Mouse (Mus musculus) midbrain, embryonic 15.5 days (tissue): ENCODE measurements around the gene Serinc3. TPM values are rescaled to one million over a fixed set of nuclear protein-coding genes. Genes with fewer than 3 reads are reported as not detected.

ENCODE experiments used
- ATAC-seq: fragments of 200-750 bp; cut with Nextera tagmentation; replicated peaks from 2 replicates; pipeline ENCODE4 v1.8.0; 2017; ENCODE audit warnings: moderate TSS enrichment
- H3K27ac ChIP-seq: fragments of 300-500 bp; sonication (generic); 2 replicates; pipeline ENCODE4 v1.5.1; 2015; ENCODE audit warnings: mild to moderate bottlenecking, inconsistent platforms
- H3K27me3 ChIP-seq: fragments of 300-500 bp; sonication (generic); replicated peaks from 2 replicates; pipeline ENCODE4 v1.6.1; 2015; ENCODE audit warnings: inconsistent platforms
- H3K36me3 ChIP-seq: fragments of 300-500 bp; sonication (generic); replicated peaks from 2 replicates; pipeline ENCODE4 v1.6.1; 2015; ENCODE audit warnings: inconsistent platforms
- H3K4me1 ChIP-seq: fragments of 300-500 bp; sonication (generic); 2 replicates; pipeline ENCODE4 v1.6.1; 2015; ENCODE audit warnings: inconsistent platforms
- H3K4me2 ChIP-seq: fragments of 300-500 bp; sonication (generic); 2 replicates; pipeline ENCODE4 v1.6.1; 2015; ENCODE audit warnings: inconsistent platforms, mild to moderate bottlenecking, moderate library complexity
- H3K4me3 ChIP-seq: fragments of 300-500 bp; sonication (generic); 2 replicates; pipeline ENCODE4 v1.5.1; 2015; ENCODE audit warnings: mild to moderate bottlenecking, inconsistent platforms
- H3K9ac ChIP-seq: fragments of 300-500 bp; sonication (generic); 2 replicates; pipeline ENCODE4 v1.6.1; 2015; ENCODE audit warnings: mild to moderate bottlenecking, inconsistent platforms
- H3K9me3 ChIP-seq: fragments of 300-500 bp; sonication (generic); 2 replicates; pipeline ENCODE4 v1.6.1; 2016; ENCODE audit warnings: inconsistent platforms
- WGBS: fragments of 180-500 bp; shearing (Covaris S2); methylation state at CpG from one replicate; pipeline ENCODE4 v1.1.7; 2015; ENCODE audit warnings: mixed read lengths; 5-methylcytosine and 5-hydroxymethylcytosine counted together
- polyA plus RNA-seq: library from polyadenylated mRNA; unstranded; fragments of >200 nt; fragmentation: Nextera tagmentation; extraction: Ambion mirVana; gene quantifications from 2 replicates; pipeline ENCODE4 v1.2.1, GENCODE M21; 2015

Serinc3 gene
- polyA plus RNA-seq, 1 experiment from 2014 or later, result 33.0 TPM

DNA sequence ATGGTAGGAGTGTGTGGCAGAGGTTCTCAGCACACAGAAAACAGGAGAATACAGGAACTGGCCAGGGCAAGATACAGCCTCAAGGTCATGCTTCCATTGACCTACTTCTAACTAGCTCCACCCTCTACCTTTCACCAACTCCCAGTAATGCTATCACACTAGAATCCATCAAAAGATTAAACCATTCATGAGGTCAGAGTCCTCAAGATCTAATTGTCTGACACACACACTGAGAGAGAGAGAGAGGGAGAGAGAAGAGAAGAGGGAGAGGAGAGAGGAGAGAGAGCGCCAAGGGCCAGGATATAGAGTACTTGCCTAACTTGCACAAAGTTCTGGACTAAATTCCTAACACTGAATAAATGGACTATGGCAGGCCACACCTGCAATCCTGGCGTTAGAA lies 37.4 kb upstream of the Serinc3 start:
- Histone ChIP-seq H3K9ac (no peak overlapping the region), H3K27ac (no peak overlapping the region), H3K27me3 (no peaks in the 10 kb centered on the region), H3K9me3 (no peaks in the 10 kb centered on the region), H3K4me2 (no peak overlapping the region), H3K4me1 (peaks cover 14% of the 10 kb centered on the region), H3K36me3 (no peaks in the 10 kb centered on the region), H3K4me3 (no peak overlapping the region)
- 88% methylated on average over 2 of the region's 2 CpGs for WGBS
- ATAC-seq, result no peak

DNA sequence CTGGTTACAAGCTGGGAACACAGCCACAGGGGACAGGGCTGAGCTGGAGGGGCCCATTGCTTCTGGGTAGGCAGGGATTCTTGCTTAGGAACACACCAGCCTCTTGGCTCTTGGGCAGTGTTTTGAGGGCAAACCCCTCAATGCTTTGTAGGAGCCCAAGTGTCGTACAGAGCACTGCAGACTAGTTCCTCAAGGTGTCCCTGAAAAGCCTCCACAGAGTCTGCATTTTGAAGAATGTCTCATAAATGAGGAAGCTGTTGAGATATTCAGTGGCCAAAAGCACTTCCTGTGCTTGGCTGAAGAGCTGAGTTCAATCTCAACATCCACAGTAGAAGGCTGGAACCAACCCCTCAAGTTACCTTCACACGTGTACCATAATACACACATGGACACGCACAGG lies 31.8 kb upstream of the Serinc3 start:
- Histone ChIP-seq H3K27ac (no peak overlapping the region), H3K9ac (no peak overlapping the region), H3K36me3 (no peaks in the 10 kb centered on the region), H3K4me3 (no peak overlapping the region), H3K9me3 (no peaks in the 10 kb centered on the region), H3K4me2 (no peak overlapping the region), H3K27me3 (no peaks in the 10 kb centered on the region), H3K4me1 (peaks cover 12% of the 10 kb centered on the region)
- no peak for ATAC-seq
- WGBS, result 93% methylated on average over 3 of the region's 3 CpGs

- Histone ChIP-seq H3K4me3 (no peak overlapping the region), H3K4me1 (peaks cover 12% of the 10 kb centered on the region), H3K4me2 (no peak overlapping the region), H3K27me3 (no peaks in the 10 kb centered on the region), H3K36me3 (no peaks in the 10 kb centered on the region), H3K9ac (no peak overlapping the region), H3K27ac (no peak overlapping the region), H3K9me3 (no peaks in the 10 kb centered on the region)
- WGBS, result 95% methylated on average over 4 of the region's 4 CpGs
- ATAC-seq, result no peak
These were observed 31.4 kb upstream of the Serinc3 start for GRCm38 (mm10) chr2:163676321-163676720.

DNA sequence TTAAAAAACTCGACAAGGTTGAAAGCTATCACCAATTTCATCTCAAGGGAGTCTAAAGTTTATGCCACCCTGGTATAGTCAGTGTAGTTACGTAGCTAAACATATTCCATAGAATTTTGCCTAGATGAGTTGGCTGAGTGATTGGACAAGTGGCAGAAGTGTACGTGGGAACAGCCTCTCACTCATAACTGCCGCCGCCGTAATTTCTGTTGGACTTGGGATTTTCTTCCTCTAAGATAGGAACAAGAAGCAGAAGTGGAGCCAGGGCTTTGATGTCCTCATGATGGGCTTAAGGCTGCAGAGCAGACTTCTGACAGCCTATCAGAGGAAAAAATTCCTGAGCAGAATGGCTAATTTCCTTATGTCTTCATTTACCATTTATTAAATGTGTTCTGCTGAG lies 30.7 kb upstream of the Serinc3 start:
- ATAC-seq, result no peak
- Histone ChIP-seq H3K27ac (no peak overlapping the region), H3K4me3 (no peak overlapping the region), H3K9ac (no peak overlapping the region), H3K4me1 (peaks cover 12% of the 10 kb centered on the region), H3K4me2 (no peak overlapping the region), H3K36me3 (no peaks in the 10 kb centered on the region), H3K27me3 (no peaks in the 10 kb centered on the region), H3K9me3 (no peaks in the 10 kb centered on the region)
- WGBS, result 66% methylated on average over 6 of the region's 6 CpGs

DNA sequence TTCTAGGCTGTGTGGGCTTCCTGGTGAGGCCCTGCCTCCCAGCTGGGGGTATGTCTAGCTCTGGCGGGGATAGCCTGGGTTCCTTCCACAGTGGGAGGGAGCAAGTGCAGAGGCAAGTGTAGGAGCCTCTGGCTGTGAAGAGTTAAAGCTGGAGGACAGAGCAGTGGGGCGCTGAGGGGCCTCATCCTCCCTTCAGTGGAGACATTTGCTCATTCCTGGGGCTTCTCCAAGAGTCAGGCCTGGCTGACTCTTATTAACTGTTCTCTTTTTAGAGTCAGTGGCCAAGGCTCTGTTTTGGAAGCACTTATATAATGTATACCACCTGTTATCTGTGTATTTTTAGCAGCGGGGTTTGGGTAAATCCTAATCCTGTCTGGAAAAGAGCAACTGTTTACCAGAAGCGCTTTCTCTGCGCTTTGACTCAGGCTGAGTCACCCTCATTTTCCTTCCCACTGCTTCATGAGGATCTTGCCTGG lies 30.3 kb upstream of the Serinc3 start:
- Histone ChIP-seq H3K27me3 (no peaks in the 10 kb centered on the region), H3K9ac (no peak overlapping the region), H3K4me1 (peaks cover 12% of the 10 kb centered on the region), H3K9me3 (no peaks in the 10 kb centered on the region), H3K4me2 (no peak overlapping the region), H3K27ac (no peak overlapping the region), H3K36me3 (no peaks in the 10 kb centered on the region), H3K4me3 (no peak overlapping the region)
- no peak for ATAC-seq
- WGBS, result 40% methylated on average over 5 of the region's 5 CpGs

- no peaks in the 10 kb centered on the region for H3K9me3 ChIP-seq
- H3K4me1 ChIP-seq, result peaks cover 12% of the 10 kb centered on the region
- H3K27me3 ChIP-seq, result no peaks in the 10 kb centered on the region
- ATAC-seq, result no peak
- no peaks in the 10 kb centered on the region for H3K36me3 ChIP-seq
- no peak overlapping the region for H3K9ac ChIP-seq
- H3K27ac ChIP-seq, result no peak overlapping the region
- no peak overlapping the region for H3K4me2 ChIP-seq
- H3K4me3 ChIP-seq, result no peak overlapping the region
- WGBS, result 72% methylated on average over 5 of the region's 5 CpGs
These were observed 29.5 kb upstream of the Serinc3 start for GRCm38 (mm10) chr2:163674397-163674796.

DNA sequence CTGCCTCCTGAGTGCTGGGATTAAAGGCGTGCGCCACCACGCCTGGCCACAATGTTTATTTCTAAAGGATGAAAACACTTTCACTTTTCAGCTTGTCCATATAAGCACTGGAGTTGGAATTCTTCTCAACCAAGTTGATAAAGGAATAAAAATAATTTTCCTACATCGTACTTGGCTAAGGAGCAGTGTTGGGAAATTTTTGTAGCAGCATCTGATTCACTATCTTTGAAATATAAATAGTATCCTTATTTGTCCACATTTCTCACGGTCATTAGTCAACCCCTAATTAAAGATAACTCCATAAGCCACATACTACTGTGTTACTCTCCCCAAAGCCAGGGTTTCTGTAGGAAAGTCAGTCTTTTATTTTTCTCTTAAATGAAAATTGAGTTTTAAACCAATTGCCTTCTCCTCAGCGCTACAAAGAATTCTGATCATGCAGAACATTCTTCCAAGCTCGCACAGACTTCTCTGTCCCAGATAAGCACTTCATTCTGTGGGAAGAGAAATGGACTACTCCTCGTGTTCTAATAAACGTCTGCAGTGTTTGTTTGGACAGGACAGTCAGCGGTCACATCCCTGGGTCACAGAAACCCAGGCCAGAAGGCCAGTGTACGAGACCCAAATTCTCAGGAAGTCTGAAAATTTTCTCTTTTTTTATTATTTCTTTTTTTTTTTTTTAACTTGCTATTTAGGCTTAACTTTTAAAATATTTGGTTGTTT lies 26.1 kb upstream of the Serinc3 start:
- Histone ChIP-seq H3K4me1 (peaks cover 10% of the 10 kb centered on the region), H3K4me2 (no peak overlapping the region), H3K36me3 (no peaks in the 10 kb centered on the region), H3K27me3 (no peaks in the 10 kb centered on the region), H3K27ac (no peak overlapping the region), H3K4me3 (no peak overlapping the region), H3K9me3 (no peaks in the 10 kb centered on the region), H3K9ac (no peak overlapping the region)
- ATAC-seq, result no peak
- WGBS, result 92% methylated on average over 11 of the region's 11 CpGs

DNA sequence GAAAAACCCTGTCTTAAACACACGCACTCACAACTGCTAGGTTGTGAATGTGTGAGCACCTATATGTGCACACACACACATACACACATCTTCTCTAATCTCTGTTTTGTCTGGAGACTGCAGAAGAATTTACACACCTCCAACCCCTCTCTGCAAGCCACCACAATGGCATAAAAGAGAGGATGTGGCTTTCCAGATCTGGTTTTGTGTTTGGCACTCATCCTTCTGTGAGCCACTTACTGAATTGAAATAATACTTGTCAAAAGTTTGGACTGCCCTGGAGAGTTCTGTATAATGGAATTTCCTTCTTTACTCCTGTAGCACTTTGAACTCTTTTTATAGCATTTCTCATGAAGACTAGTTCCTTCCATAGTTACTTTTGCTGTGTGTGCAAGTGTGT lies 22.1 kb upstream of the Serinc3 start:
- WGBS, result 92% methylated on average over 1 of the region's 1 CpGs
- ATAC-seq, result no peak
- H3K4me1 ChIP-seq, result no peaks in the 10 kb centered on the region

GRCm38 (mm10) chr2:163663930-163664329 lies 19.0 kb upstream of the Serinc3 start:
- no peak for ATAC-seq
- Histone ChIP-seq H3K27ac (no peak overlapping the region), H3K27me3 (no peaks in the 10 kb centered on the region)

More for the DNA sequence above, 22.1 kb upstream of the Serinc3 start:
- H3K27ac ChIP-seq, result no peak overlapping the region
- H3K27me3 ChIP-seq, result no peaks in the 10 kb centered on the region
- no peak overlapping the region for H3K4me3 ChIP-seq
- H3K9ac ChIP-seq, result no peak overlapping the region
- no peaks in the 10 kb centered on the region for H3K36me3 ChIP-seq
- no peak overlapping the region for H3K4me2 ChIP-seq
- no peaks in the 10 kb centered on the region for H3K9me3 ChIP-seq

GRCm38 (mm10) chr2:163662698-163663221 lies 17.8 kb upstream of the Serinc3 start:
- H3K9me3 ChIP-seq, result no peaks in the 10 kb centered on the region
- no peak overlapping the region for H3K27ac ChIP-seq
- no peak overlapping the region for H3K4me2 ChIP-seq
- ATAC-seq, result no peak
- no peak overlapping the region for H3K4me3 ChIP-seq
- WGBS, result 70% methylated on average over 2 of the region's 2 CpGs
- no peaks in the 10 kb centered on the region for H3K36me3 ChIP-seq
- H3K4me1 ChIP-seq, result peaks cover 23% of the 10 kb centered on the region
- H3K9ac ChIP-seq, result no peak overlapping the region
- no peaks in the 10 kb centered on the region for H3K27me3 ChIP-seq

More at GRCm38 (mm10) chr2:163663930-163664329, 19.0 kb upstream of the Serinc3 start:
- Histone ChIP-seq H3K4me3 (no peak overlapping the region), H3K4me1 (peaks cover 22% of the 10 kb centered on the region), H3K9ac (no peak overlapping the region), H3K9me3 (no peaks in the 10 kb centered on the region), H3K36me3 (no peaks in the 10 kb centered on the region), H3K4me2 (no peak overlapping the region)
- 67% methylated on average over 3 of the region's 3 CpGs for WGBS

GRCm38 (mm10) chr2:163662076-163662475 lies 17.1 kb upstream of the Serinc3 start:
- Histone ChIP-seq H3K4me2 (no peak overlapping the region), H3K9ac (no peak overlapping the region), H3K4me1 (peaks cover 23% of the 10 kb centered on the region), H3K27me3 (no peaks in the 10 kb centered on the region), H3K9me3 (no peaks in the 10 kb centered on the region), H3K27ac (no peak overlapping the region), H3K36me3 (no peaks in the 10 kb centered on the region), H3K4me3 (no peak overlapping the region)
- WGBS, result 95% methylated on average over 5 of the region's 5 CpGs
- ATAC-seq, result no peak

GRCm38 (mm10) chr2:163661371-163661850 lies 16.5 kb upstream of the Serinc3 start:
- Histone ChIP-seq H3K4me2 (no peak overlapping the region), H3K9me3 (no peaks in the 10 kb centered on the region), H3K27ac (no peak overlapping the region), H3K27me3 (no peaks in the 10 kb centered on the region), H3K36me3 (no peaks in the 10 kb centered on the region), H3K4me1 (peaks cover 23% of the 10 kb centered on the region), H3K9ac (no peak overlapping the region), H3K4me3 (no peak overlapping the region)
- no peak for ATAC-seq
- 57% methylated on average over 6 of the region's 6 CpGs for WGBS
